Mouse (Mus musculus): Measurements from ENCODE around the gene Olfr113.
"Not testable (repeated sequence)": the region's sequence is repeated elsewhere in the genome, so short reads cannot be mapped to it uniquely, and the experiment has no call there.

DNA sequence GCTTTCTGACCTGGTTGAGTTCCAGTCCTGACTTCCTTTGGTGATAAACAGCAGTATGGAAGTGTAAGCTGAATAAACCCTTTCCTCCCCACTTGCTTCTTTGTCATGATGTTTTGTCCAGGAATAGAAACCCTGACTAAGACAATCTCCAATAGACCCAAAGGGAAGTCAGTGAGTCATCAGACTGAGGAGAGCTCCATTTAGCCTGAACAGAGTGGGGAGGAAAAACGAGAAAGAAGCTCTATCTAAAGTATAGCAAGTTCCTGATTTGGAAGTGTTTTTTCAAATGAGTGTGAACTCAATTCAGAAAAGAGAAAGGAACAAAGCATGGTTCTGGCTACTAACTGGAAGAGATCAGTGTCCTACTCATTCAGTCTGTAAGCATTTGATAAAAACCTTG lies 39.0 kb downstream of the Olfr113 start:
- TF ChIP-seq CTCF (IDR thresholded peaks at IDR 0.05; ENCODE audit: borderline replicate concordance, insufficient read depth, low read depth, low read length); POLR2A (IDR thresholded peaks at IDR 0.05; ENCODE audit: borderline replicate concordance, insufficient read depth, low read length): not testable (repeated sequence)

Data from cerebellum, adult 2 months (tissue).